Mouse (Mus musculus) testis, adult 2 months (tissue): ENCODE results near the gene Kidins220.

Source experiments
- CTCF ChIP-seq: fragments of 200-500 bp; IDR thresholded peaks from 2 replicates; pipeline ENCODE4 v1.5.1; 2012; ENCODE audit warnings: low read depth, mild to moderate bottlenecking, inconsistent platforms, low read length, moderate library complexity; ENCODE audit not compliant: control insufficient read depth, insufficient read depth, insufficient replicate concordance
- POLR2A ChIP-seq: fragments of 200-500 bp; IDR thresholded peaks from 2 replicates; pipeline ENCODE4 v1.6.1; 2012; ENCODE audit warnings: low read depth, mild to moderate bottlenecking, inconsistent platforms, low read length, moderate library complexity; ENCODE audit not compliant: control insufficient read depth

GRCm38 (mm10) chr12:24971490-24972200 is 3.1 kb upstream of the Kidins220 start:
- no peak for TF ChIP-seq CTCF
- TF ChIP-seq POLR2A = no peak
